Mouse (Mus musculus): Measurements from ENCODE around the gene Ak1.

Gene Ak1

GRCm38 (mm10) chr2:32653764-32654163 is 32.2 kb downstream of the Ak1 start:
- no peak for DNase-seq (ENCODE audit: low spot score in 2 of 2)

DNA sequence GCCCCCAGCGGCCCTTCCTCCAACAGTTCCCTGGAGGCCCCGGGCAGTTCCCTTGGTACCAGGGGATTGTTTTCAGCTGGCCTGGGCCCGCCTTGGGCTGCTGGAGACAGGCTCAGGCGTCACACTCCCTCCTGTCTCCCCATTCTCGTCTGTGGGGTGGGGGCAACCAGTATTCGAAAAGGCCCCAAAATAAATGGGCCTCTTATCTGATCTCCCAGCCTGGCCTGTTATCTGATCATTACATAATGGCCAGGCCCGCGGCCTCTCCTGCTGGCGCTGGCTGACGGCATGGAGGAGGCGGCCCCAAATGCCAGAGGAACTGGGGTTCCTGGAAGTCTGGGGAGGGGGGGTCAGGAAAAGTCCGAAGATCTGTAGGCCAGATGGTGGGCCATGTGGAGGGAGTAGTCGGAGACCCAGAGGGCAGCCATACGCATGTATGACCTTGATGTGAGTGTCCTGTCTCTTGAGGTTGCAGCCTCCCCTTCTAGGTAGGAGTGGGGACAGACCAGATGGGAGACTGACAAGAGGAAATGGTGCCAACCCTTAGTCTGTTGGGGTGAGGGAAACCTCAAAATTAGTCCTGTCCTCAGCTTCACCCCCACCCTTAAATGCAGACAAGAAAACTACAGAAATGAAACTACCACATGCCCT is 33.3 kb downstream of the Ak1 start:
- DNase-seq (ENCODE audit: low spot score in 2 of 2) = no peak

GRCm38 (mm10) chr2:32655394-32655744 is 33.8 kb downstream of the Ak1 start:
- DNase-seq (ENCODE audit: low spot score in 2 of 2) = no peak

DNA sequence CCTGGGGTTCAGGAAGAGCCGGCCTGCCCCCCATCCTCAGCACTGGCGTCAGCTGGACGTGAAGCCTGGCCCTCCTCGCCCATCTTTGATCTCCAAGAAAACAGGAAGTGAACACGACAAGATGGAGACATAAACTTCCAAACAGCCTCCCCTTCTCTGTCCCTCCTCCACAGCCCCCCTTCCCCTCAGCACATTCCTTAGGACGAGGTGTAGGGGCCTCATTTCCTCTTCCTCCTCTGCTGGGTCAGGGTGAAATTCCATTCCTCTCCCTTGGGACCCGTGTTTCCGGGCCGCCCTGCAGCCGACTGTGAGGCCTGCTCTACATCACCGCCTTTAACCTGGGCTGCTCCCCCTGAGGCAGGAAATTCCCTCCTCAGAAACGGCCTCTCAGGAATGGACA is 34.3 kb downstream of the Ak1 start:
- DNase-seq (ENCODE audit: low spot score in 2 of 2) = no peak

DNA sequence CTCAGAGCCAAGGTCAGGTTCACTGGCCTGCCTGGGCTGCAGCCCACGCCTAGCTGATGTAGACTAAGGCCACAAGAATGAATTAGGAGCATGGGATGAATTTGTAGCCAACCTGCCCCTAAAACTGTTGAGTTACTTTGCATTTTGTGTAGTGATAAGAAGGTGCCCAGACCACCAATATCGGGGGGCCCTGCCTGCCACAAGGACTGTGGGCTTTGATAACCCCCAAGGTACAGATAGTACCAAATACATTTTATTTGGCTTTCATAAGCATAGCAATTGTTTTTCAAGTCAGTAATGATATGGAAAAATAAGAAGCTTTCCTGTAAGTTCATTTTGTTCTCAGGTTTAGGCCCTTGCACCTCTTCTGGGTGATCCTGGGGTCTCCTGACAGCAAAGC is 37.3 kb downstream of the Ak1 start:
- DNase-seq (ENCODE audit: low spot score in 2 of 2) = no peak

DNA sequence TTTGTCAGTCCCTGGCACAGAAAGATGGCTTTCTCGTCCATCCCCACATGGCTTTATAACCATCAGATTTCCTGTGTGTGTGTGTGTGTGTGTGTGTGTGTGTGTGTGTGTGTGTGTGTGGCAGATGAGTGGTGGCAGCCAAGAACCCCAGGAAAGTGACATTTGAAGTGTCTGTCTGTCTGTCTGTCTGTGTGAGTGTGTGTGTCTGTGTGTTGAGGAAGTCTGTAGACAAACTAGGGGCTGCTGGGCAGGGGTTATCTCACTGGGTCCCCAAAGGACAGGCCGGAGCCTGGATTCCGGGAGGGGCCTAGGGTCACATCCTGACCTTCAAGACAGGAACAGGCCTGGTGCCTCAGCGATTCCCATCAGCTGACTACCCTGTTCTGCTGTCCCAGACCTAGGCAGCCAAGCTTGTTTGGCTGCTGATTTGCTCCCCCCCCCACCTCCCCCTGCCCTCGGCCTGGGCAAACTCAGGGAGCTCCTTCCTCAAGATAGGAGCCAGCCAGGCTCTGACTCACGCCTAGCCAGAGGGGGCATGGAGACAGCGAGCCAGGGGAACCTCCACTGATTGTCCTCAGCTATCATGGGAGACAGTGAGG is 40.0 kb downstream of the Ak1 start:
- DNase-seq (ENCODE audit: low spot score in 2 of 2) = no peak

DNA sequence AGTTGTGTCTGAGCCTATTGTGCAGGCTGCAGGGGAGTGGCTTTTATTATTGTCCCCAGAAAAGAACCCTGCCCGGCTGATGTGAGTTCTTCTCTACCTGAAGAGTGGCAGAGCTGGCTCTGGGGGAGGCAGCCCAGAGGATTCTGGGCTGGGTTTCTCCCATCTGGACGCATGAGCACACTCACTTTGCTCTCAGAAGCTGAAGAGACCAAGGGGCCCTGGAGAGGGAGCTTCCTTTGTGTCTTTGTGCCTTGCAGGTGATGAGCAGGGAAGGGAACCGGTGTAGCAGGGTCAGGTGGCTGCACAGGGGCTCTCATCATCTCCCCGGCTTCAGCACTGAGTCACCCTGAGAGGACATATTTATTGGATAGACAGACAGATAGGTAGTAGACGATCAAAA is 40.7 kb downstream of the Ak1 start:
- no peak for DNase-seq (ENCODE audit: low spot score in 2 of 2)

- no peak for DNase-seq (ENCODE audit: low spot score in 2 of 2)
These were observed 43.8 kb downstream of the Ak1 start for GRCm38 (mm10) chr2:32665345-32665744.

DNA sequence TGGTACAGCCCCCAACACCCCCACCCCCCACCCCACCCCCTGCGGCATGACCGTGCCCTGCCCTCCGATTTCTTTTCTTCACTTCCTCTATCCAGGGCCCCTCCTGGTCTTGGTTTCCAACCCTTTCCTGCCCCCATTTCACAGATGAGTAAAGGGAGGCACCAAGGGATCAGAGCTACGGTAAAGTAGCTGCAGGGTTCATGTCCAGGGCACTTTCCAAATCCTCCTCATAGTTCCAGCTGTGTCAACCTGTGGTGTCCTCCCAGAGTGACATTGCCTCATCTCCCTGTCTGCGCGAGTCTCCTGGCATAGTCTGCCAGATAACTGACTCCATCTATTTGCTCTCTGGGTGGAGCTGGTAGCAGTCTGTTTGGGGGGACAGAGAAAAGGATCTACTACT is 44.3 kb downstream of the Ak1 start:
- no peak for DNase-seq (ENCODE audit: low spot score in 2 of 2)

DNA sequence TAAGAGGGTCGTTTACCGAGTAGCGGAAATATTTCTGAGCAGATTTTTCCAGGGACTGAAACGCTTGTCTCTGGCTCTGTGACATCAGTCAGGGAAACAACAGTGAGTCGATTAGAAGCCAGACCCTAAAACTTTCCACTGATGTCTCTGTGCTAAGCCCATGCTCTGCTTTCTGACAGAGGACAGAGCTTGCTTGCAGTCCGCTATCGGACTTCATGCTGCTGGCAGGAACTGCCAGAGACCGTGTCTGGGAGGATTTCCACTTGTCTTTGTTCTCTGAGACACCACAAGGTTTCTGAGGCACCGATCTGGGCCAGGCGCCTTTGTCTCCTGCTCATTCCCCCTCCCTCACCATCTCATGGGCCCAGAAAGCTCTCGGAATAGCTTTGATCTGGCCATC is 46.2 kb downstream of the Ak1 start:
- no peak for DNase-seq (ENCODE audit: low spot score in 2 of 2)

GRCm38 (mm10) chr2:32668176-32668575 is 46.6 kb downstream of the Ak1 start:
- DNase-seq (ENCODE audit: low spot score in 2 of 2) = no peak

DNA sequence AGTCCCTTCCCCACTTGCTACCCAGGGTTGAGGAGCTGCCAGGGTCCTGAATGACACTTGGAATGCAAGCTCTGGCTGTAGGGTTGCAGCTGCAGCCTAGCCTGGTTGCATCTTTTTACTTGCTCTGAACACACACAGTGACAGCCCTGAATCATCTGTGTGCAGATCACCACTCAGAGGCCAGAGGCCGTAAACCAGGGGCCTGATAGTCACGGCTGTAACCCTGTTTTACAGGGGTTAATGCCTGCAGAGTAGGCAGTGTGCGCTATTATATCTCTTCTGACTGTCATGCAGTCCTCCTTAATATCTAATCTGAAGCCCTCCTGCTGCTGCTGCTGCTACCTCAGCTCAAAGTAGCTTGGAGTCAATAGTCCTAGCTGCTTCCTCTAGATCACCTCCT is 48.3 kb downstream of the Ak1 start:
- DNase-seq (ENCODE audit: low spot score in 2 of 2) = no peak

DNA sequence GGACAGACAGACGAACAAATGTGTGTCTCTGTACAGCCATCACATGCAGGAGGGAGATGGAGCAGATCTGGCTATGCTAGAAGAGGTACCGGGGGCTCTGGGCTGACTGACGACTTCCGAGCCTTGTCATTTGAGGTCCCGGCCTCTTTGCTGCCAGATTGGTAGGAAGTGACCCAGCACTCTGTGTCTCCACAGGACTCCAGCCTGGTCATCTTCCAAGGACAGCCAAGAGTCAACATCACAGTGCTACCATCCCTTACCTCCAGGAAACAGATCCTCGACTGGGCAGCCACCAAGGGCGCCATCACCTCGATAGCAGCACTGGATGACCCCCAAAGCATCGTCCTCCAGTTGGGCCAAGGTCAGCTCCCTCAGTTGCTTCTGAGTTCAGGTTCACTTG is 49.6 kb downstream of the Ak1 start:
- no peak for DNase-seq (ENCODE audit: low spot score in 2 of 2)

DNA sequence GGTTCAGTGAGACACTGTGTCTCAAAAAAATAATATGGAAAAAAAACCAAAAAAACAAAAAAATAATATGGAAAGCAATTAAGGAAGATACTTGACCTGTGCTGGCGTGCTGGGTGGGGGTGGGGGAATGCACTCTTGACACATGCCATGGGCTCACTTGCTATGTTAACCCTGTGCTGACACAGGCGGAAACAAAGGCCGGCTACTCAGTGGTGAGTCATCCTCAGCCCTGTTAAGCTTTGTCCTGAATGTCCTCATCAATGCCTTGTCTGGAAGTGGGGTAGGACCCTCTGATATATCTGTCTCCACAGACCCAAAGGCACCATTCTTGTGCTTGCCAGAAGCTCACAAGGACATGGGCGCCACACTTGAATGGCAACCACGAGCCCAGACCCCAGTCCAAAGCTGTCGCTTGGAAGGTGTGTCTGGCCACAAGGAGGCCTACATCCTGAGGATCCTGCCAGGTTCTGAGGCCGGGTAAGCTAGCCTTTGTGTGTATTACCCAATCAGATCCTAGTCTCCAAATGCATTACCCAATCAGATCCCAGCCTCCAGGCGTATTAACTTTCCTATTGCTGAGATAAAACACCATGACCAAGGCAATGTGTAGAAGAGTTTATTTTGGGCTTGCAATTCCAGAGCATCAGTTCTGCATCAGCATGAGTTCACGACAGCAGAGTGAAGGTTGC is 50.5 kb downstream of the Ak1 start:
- no peak for DNase-seq (ENCODE audit: low spot score in 2 of 2)

GRCm38 (mm10) chr2:32673176-32673917 is 51.8 kb downstream of the Ak1 start:
- DNase-seq (ENCODE audit: low spot score in 2 of 2) = no peak

DNA sequence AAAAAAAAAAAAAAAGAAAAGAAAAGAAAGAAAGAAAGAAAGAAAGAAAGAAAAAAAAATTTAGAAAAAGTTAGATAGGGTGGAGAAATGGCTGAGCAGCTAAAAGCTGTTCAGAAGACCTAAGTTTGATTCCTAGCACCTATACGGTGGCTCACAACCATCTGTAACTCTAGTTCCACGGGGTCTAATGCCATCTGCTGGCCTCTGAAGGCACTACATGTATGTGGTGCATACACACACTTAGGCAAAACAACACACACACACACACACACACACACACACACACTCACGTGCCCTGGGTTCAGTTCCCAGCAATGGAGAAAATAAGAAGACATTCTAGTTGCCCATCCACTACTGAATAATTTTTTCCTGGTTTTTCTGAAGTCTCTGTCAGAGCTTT is 55.3 kb downstream of the Ak1 start:
- no peak for DNase-seq (ENCODE audit: low spot score in 2 of 2)

GRCm38 (mm10) chr2:32677683-32678082 is 56.1 kb downstream of the Ak1 start:
- DNase-seq (ENCODE audit: low spot score in 2 of 2) = no peak

- DNase-seq (ENCODE audit: low spot score in 2 of 2) = no peak
These were observed 58.5 kb downstream of the Ak1 start for GRCm38 (mm10) chr2:32680051-32680451.

DNA sequence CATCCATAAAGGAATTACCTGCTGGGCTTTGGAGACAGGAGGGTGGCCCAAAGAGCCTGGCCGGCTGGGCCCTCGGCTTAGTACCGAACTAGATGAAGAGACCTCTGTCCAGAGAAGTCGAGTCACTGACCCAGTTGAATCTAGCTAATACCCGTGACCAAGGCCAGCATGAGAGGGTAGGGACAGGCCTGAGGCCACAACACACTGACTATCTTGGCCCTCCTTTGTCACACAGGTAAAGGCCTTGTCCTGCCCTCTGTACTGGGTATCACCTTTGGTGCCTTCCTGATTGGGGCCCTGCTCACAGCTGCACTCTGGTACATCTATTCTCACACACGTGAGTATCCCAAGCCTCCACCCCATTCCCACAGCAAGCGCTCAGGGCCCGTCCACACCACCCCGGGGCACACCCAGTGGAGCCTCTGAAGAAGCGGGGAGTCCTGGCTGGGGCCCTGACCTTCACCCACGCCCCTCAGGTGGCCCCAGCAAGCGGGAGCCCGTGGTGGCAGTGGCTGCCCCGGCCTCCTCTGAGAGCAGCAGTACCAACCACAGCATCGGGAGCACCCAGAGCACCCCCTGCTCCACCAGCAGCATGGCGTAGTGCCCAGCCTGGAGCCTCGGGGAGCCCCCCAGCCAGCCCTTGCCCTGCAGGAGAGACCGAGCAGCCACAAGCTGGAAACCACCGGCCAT is 59.5 kb downstream of the Ak1 start:
- no peak for DNase-seq (ENCODE audit: low spot score in 2 of 2)

DNA sequence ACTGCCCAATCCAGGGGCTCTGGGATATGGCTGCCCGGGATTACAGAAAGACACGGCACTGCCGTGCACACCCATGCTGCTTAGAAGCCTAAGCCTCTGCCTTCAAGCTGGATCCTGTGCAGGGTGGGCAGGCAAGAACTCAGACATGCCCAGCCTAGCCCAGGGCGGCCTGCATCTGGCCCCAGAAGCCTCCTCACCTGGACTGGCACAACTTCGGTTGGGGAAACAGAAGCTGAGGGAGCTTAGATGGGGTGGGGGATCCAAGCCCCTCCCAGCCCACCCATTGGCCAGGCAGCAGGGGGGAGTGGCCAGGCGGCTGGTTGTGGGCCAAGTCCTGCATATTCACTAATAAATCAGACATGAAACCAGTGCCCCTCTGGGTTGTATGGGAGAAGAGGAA is 60.2 kb downstream of the Ak1 start:
- no peak for DNase-seq (ENCODE audit: low spot score in 2 of 2)

DNA sequence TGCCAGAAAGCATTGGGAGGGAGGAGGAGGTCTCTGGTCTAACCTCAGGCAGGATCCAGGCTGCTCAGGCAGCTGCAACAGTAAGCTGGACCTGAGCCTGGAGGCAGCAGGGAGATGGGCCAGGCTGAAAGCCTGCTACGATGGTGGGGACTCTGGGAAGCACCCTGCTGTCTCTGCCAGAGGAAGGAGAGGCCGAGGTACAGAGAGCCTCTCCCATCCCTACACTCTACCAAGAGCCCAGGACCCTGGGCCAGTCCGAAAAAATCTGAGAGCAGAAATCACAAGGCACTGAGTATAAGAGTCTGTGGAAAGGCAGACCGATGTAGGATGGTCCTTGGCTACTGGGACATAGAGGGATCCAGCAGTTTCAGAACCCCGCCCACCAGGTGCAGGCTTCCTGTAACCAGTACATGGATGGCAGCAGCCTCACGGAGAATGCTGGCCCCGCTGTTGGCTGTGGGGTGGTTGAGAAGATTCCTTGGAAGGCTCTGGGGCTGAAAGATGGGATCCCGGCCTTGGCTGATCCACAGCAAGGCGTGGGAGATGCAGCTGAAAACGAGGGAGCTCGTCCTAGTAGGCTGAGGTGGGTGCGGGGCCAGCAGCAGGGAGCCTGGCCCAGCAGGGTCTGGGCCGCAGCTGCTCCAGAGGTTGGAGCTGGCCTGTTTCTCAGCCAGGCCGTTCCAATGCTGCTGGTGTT is 61.3 kb downstream of the Ak1 start:
- no peak for DNase-seq (ENCODE audit: low spot score in 2 of 2)

GRCm38 (mm10) chr2:32683701-32684100 is 62.1 kb downstream of the Ak1 start:
- DNase-seq (ENCODE audit: low spot score in 2 of 2) = no peak

All from spleen, postnatal 10 days (tissue).